Mouse (Mus musculus): Measurements from ENCODE around the gene Dab2ip. TPM values are rescaled to one million over a fixed set of nuclear protein-coding genes. Genes with fewer than 3 reads are reported as not detected.

Dab2ip gene
- polyA plus RNA-seq, 1 experiment from 2014 or later = 61.2 TPM

GRCm38 (mm10) chr2:35728633-35729032, 170.6 kb downstream of the Dab2ip start:
- H3K27ac ChIP-seq (ENCODE audit: low read depth, low read length) = no peak overlapping the region
- 57% methylated on average over 5 of the region's 5 CpGs for WGBS
- no peak overlapping the region; the same call in 1 of the 2 replicates for H3K9ac ChIP-seq (ENCODE audit: low read length)
- H3K9me3 ChIP-seq (ENCODE audit: control insufficient read depth, low read length) = no peaks in the 10 kb centered on the region
- H3K27me3 ChIP-seq (ENCODE audit: control insufficient read depth, insufficient read depth, low read length) = no peaks in the 10 kb centered on the region
- ATAC-seq (ENCODE audit: insufficient read depth, low FRiP score, low TSS enrichment) (no peak), DNase-seq (ENCODE audit: low spot score) (no peak)
- H3K4me2 ChIP-seq (ENCODE audit: low read depth) = no peak overlapping the region
- no peak overlapping the region for H3K4me3 ChIP-seq (ENCODE audit: low read depth, low read length)
- H3K4me1 ChIP-seq (ENCODE audit: control insufficient read depth, insufficient read depth, low read length) = 0 out of 2 replicates have a peak, but pooled peaks cover 3% of the 10 kb centered on the region
- peaks cover 10% of the 10 kb centered on the region for H3K36me3 ChIP-seq (ENCODE audit: control insufficient read depth, insufficient read depth, low read length)

GRCm38 (mm10) chr2:35729077-35730065, 171.3 kb downstream of the Dab2ip start:
- 0 out of 2 replicates have a peak, but pooled peaks cover 3% of the 10 kb centered on the region for H3K4me1 ChIP-seq (ENCODE audit: control insufficient read depth, insufficient read depth, low read length)
- DNase-seq (ENCODE audit: low spot score) (peak; percentile 29), ATAC-seq (ENCODE audit: insufficient read depth, low FRiP score, low TSS enrichment) (no peak)
- H3K9ac ChIP-seq (ENCODE audit: low read length) = no peak overlapping the region
- H3K27ac ChIP-seq (ENCODE audit: low read depth, low read length) = no peak overlapping the region
- 51% methylated on average over 16 of the region's 16 CpGs for WGBS
- peaks cover 8% of the 10 kb centered on the region for H3K36me3 ChIP-seq (ENCODE audit: control insufficient read depth, insufficient read depth, low read length)
- no peak overlapping the region for H3K4me3 ChIP-seq (ENCODE audit: low read depth, low read length)
- no peak overlapping the region for H3K4me2 ChIP-seq (ENCODE audit: low read depth)
- H3K27me3 ChIP-seq (ENCODE audit: control insufficient read depth, insufficient read depth, low read length) = no peaks in the 10 kb centered on the region
- no peaks in the 10 kb centered on the region for H3K9me3 ChIP-seq (ENCODE audit: control insufficient read depth, low read length)

- 81% methylated on average over 18 of the region's 18 CpGs for WGBS
- Histone ChIP-seq H3K36me3 (ENCODE audit: control insufficient read depth, insufficient read depth, low read length) (peaks cover 6% of the 10 kb centered on the region), H3K27ac (ENCODE audit: low read depth, low read length) (0 out of 2 replicates have a peak overlapping the region, but pooled peaks have one; percentile 23), H3K4me1 (ENCODE audit: control insufficient read depth, insufficient read depth, low read length) (0 out of 2 replicates have a peak, but pooled peaks cover 3% of the 10 kb centered on the region), H3K9me3 (ENCODE audit: control insufficient read depth, low read length) (no peaks in the 10 kb centered on the region), H3K4me3 (ENCODE audit: low read depth, low read length) (no peak overlapping the region), H3K9ac (ENCODE audit: low read length) (no peak overlapping the region), H3K4me2 (ENCODE audit: low read depth) (no peak overlapping the region), H3K27me3 (ENCODE audit: control insufficient read depth, insufficient read depth, low read length) (no peaks in the 10 kb centered on the region)
- DNase-seq (ENCODE audit: low spot score) (no peak), ATAC-seq (ENCODE audit: insufficient read depth, low FRiP score, low TSS enrichment) (no peak)
Observed at GRCm38 (mm10) chr2:35731671-35732449, 173.8 kb downstream of the Dab2ip start.

GRCm38 (mm10) chr2:35735001-35735400, 176.9 kb downstream of the Dab2ip start:
- no peaks in the 10 kb centered on the region for H3K27me3 ChIP-seq (ENCODE audit: control insufficient read depth, insufficient read depth, low read length)
- 97% methylated on average over 2 of the region's 2 CpGs for WGBS
- no peak overlapping the region for H3K9ac ChIP-seq (ENCODE audit: low read length)
- no peaks in the 10 kb centered on the region for H3K9me3 ChIP-seq (ENCODE audit: control insufficient read depth, low read length)
- no peaks in the 10 kb centered on the region for H3K36me3 ChIP-seq (ENCODE audit: control insufficient read depth, insufficient read depth, low read length)
- peaks cover 6% of the 10 kb centered on the region; the same call in 1 of the 2 replicates for H3K4me1 ChIP-seq (ENCODE audit: control insufficient read depth, insufficient read depth, low read length)
- no peak overlapping the region for H3K4me2 ChIP-seq (ENCODE audit: low read depth)
- ATAC-seq (ENCODE audit: insufficient read depth, low FRiP score, low TSS enrichment) = no peak
- no peak overlapping the region for H3K27ac ChIP-seq (ENCODE audit: low read depth, low read length)
- DNase-seq (ENCODE audit: low spot score) = no peak
- H3K4me3 ChIP-seq (ENCODE audit: low read depth, low read length) = no peak overlapping the region

GRCm38 (mm10) chr2:35736061-35736460, 178.0 kb downstream of the Dab2ip start:
- DNase-seq (ENCODE audit: low spot score) = no peak
- Histone ChIP-seq H3K9me3 (ENCODE audit: control insufficient read depth, low read length) (no peaks in the 10 kb centered on the region), H3K27me3 (ENCODE audit: control insufficient read depth, insufficient read depth, low read length) (no peaks in the 10 kb centered on the region), H3K4me3 (ENCODE audit: low read depth, low read length) (no peak overlapping the region), H3K27ac (ENCODE audit: low read depth, low read length) (no peak overlapping the region), H3K4me2 (ENCODE audit: low read depth) (no peak overlapping the region), H3K9ac (ENCODE audit: low read length) (no peak overlapping the region), H3K4me1 (ENCODE audit: control insufficient read depth, insufficient read depth, low read length) (peaks cover 8% of the 10 kb centered on the region; the same call in 1 of the 2 replicates), H3K36me3 (ENCODE audit: control insufficient read depth, insufficient read depth, low read length) (no peaks in the 10 kb centered on the region)
- no peak for ATAC-seq (ENCODE audit: insufficient read depth, low FRiP score, low TSS enrichment)
- 89% methylated on average over 2 of the region's 2 CpGs for WGBS

GRCm38 (mm10) chr2:35737467-35738027, 179.5 kb downstream of the Dab2ip start:
- peaks cover 8% of the 10 kb centered on the region; the same call in 1 of the 2 replicates for H3K4me1 ChIP-seq (ENCODE audit: control insufficient read depth, insufficient read depth, low read length)
- H3K36me3 ChIP-seq (ENCODE audit: control insufficient read depth, insufficient read depth, low read length) = no peaks in the 10 kb centered on the region
- H3K27ac ChIP-seq (ENCODE audit: low read depth, low read length) = no peak overlapping the region
- no peak overlapping the region for H3K4me3 ChIP-seq (ENCODE audit: low read depth, low read length)
- H3K4me2 ChIP-seq (ENCODE audit: low read depth) = no peak overlapping the region
- 71% methylated on average over 7 of the region's 7 CpGs for WGBS
- H3K27me3 ChIP-seq (ENCODE audit: control insufficient read depth, insufficient read depth, low read length) = no peaks in the 10 kb centered on the region
- ATAC-seq (ENCODE audit: insufficient read depth, low FRiP score, low TSS enrichment) = no peak
- H3K9ac ChIP-seq (ENCODE audit: low read length) = no peak overlapping the region
- no peak for DNase-seq (ENCODE audit: low spot score)
- no peaks in the 10 kb centered on the region for H3K9me3 ChIP-seq (ENCODE audit: control insufficient read depth, low read length)

- Histone ChIP-seq H3K36me3 (ENCODE audit: control insufficient read depth, insufficient read depth, low read length) (no peaks in the 10 kb centered on the region), H3K4me2 (ENCODE audit: low read depth) (no peak overlapping the region), H3K9me3 (ENCODE audit: control insufficient read depth, low read length) (no peaks in the 10 kb centered on the region), H3K4me1 (ENCODE audit: control insufficient read depth, insufficient read depth, low read length) (peaks cover 8% of the 10 kb centered on the region; the same call in 1 of the 2 replicates), H3K27me3 (ENCODE audit: control insufficient read depth, insufficient read depth, low read length) (no peaks in the 10 kb centered on the region), H3K4me3 (ENCODE audit: low read depth, low read length) (no peak overlapping the region), H3K9ac (ENCODE audit: low read length) (no peak overlapping the region), H3K27ac (ENCODE audit: low read depth, low read length) (no peak overlapping the region)
- ATAC-seq (ENCODE audit: insufficient read depth, low FRiP score, low TSS enrichment) (no peak), DNase-seq (ENCODE audit: low spot score) (no peak)
- WGBS = 63% methylated on average over 13 of the region's 13 CpGs
Observed at GRCm38 (mm10) chr2:35739669-35740254, 181.7 kb downstream of the Dab2ip start.

- H3K4me2 ChIP-seq (ENCODE audit: low read depth) = no peak overlapping the region
- 85% methylated on average over 10 of the region's 10 CpGs for whole genome bisulfite sequencing
- H3K36me3 ChIP-seq (ENCODE audit: control insufficient read depth, insufficient read depth, low read length) = no peaks in the 10 kb centered on the region
- ATAC-seq (ENCODE audit: insufficient read depth, low FRiP score, low TSS enrichment) = no peak
- no peaks in the 10 kb centered on the region for H3K9me3 ChIP-seq (ENCODE audit: control insufficient read depth, low read length)
- H3K27me3 ChIP-seq (ENCODE audit: control insufficient read depth, insufficient read depth, low read length) = no peaks in the 10 kb centered on the region
- no peak overlapping the region for H3K4me3 ChIP-seq (ENCODE audit: low read depth, low read length)
- H3K9ac ChIP-seq (ENCODE audit: low read length) = no peak overlapping the region
- no peak for DNase-seq (ENCODE audit: low spot score)
- H3K27ac ChIP-seq (ENCODE audit: low read depth, low read length) = no peak overlapping the region
- peaks cover 2% of the 10 kb centered on the region; the same call in 1 of the 2 replicates for H3K4me1 ChIP-seq (ENCODE audit: control insufficient read depth, insufficient read depth, low read length)
Observed at GRCm38 (mm10) chr2:35745876-35746275, 187.8 kb downstream of the Dab2ip start.
